Mouse (Mus musculus) G1E (cell line): Measurements from ENCODE around the gene Erc1. TPM values are rescaled to one million over a fixed set of nuclear protein-coding genes. Genes with fewer than 3 reads are reported as not detected.

Source experiments
- ATAC-seq: 2 replicates; pipeline ENCODE4 v1.8.0; 2016; ENCODE audit warnings: mild to moderate bottlenecking; ENCODE audit not compliant: insufficient number of reproducible peaks, poor library complexity, low FRiP score, severe bottlenecking; ENCODE audit errors: extremely low read depth
- DNase-seq: peaks from one replicate; pipeline ENCODE4 v3.0.0; 2012; ENCODE audit warnings: low spot score
- H3K27me3 ChIP-seq: 2 replicates; pipeline ENCODE4 v1.6.1; 2012; ENCODE audit warnings: mild to moderate bottlenecking, low read length, inconsistent platforms; ENCODE audit not compliant: insufficient read depth
- H3K36me3 ChIP-seq: replicated peaks from 2 replicates; pipeline ENCODE3; 2012; ENCODE audit warnings: mild to moderate bottlenecking, inconsistent platforms
- H3K4me1 ChIP-seq: 2 replicates; pipeline ENCODE4 v1.6.1; 2012; ENCODE audit warnings: low read depth, low read length, inconsistent platforms, mixed read lengths; ENCODE audit not compliant: insufficient read depth
- H3K4me3 ChIP-seq: 2 replicates; pipeline ENCODE4 v1.5.1; 2012; ENCODE audit warnings: low read depth, mild to moderate bottlenecking, inconsistent platforms, low read length, moderate library complexity, mixed read lengths
- H3K9me3 ChIP-seq: replicated peaks from 2 replicates; pipeline ENCODE4 v1.6.1; 2012; ENCODE audit warnings: inconsistent platforms
- CTCF ChIP-seq: IDR thresholded peaks from 2 replicates; pipeline ENCODE4 v1.5.1; 2012; ENCODE audit warnings: low read depth, low read length, inconsistent platforms, mixed read lengths
- GATA1 ChIP-seq: IDR thresholded peaks from 2 replicates; pipeline ENCODE4 v1.6.1; 2012; ENCODE audit warnings: borderline replicate concordance, low read length, inconsistent platforms, mixed read lengths
- GATA2 ChIP-seq: IDR thresholded peaks from 2 replicates; pipeline ENCODE4 v1.6.1; 2012; ENCODE audit warnings: low read depth, low read length, inconsistent platforms, borderline replicate concordance
- POLR2AphosphoS5 ChIP-seq: IDR thresholded peaks from 2 replicates; pipeline ENCODE4 v1.6.1; 2012; ENCODE audit warnings: low read depth, low read length, inconsistent platforms; ENCODE audit not compliant: insufficient replicate concordance
- TAL1 ChIP-seq: conservative IDR thresholded peaks from 2 replicates; pipeline ENCODE4 v1.6.1; 2012; ENCODE audit warnings: low read depth, low read length, inconsistent platforms, mixed read lengths
- polyA plus RNA-seq: library from polyadenylated mRNA; stranded (reverse); fragments of >175 nt; gene quantifications from 2 replicates; pipeline ENCODE4 v1.2.3, GENCODE M21; 2012
- total RNA-seq, 2 experiments: library from RNA; stranded (forward) in 1 of 2; stranded (reverse) in 1 of 2; fragments of 200-1000 nt in 1 of 2; fragments of >200 nt in 1 of 2; fragmentation: Nextera tagmentation in 1 of 2; gene quantifications; 2 replicates each; pipeline ENCODE4 v1.2.3; 2014 to 2017

Erc1 gene
- total and polyA plus RNA-seq, 3 experiments = 2.9 to 21.4 (median 14.4) TPM

- Histone ChIP-seq H3K9me3 (no peaks in the 10 kb centered on the region), H3K4me3 (no peak overlapping the region), H3K36me3 (no peaks in the 10 kb centered on the region), H3K4me1 (no peaks in the 10 kb centered on the region), H3K27me3 (no peaks in the 10 kb centered on the region)
- ATAC-seq (no peak), DNase-seq (no peak)
- TF ChIP-seq CTCF = no peak
- TF ChIP-seq GATA1 = no peak
- TF ChIP-seq POLR2AphosphoS5 = no peak
- TF ChIP-seq GATA2 = no peak
- no peak for TF ChIP-seq TAL1
Observed at GRCm38 (mm10) chr6:119533170-119533709, 314.7 kb downstream of the Erc1 start.

GRCm38 (mm10) chr6:119529659-119530058 is 318.3 kb downstream of the Erc1 start:
- TF ChIP-seq CTCF (no peak), POLR2AphosphoS5 (no peak), GATA1 (no peak), GATA2 (no peak), TAL1 (no peak)
- H3K27me3 ChIP-seq = peaks cover 7% of the 10 kb centered on the region; the same call in 1 of the 2 replicates
- no peaks in the 10 kb centered on the region for H3K4me1 ChIP-seq
- no peaks in the 10 kb centered on the region for H3K9me3 ChIP-seq
- no peak overlapping the region for H3K4me3 ChIP-seq
- no peaks in the 10 kb centered on the region for H3K36me3 ChIP-seq
- no peak for DNase-seq
- no peak for ATAC-seq

- no peaks in the 10 kb centered on the region for H3K4me1 ChIP-seq
- no peaks in the 10 kb centered on the region for H3K36me3 ChIP-seq
- TF ChIP-seq CTCF (no peak), GATA2 (no peak), GATA1 (no peak), POLR2AphosphoS5 (no peak), TAL1 (no peak)
- ATAC-seq (no peak), DNase-seq (no peak)
- H3K4me3 ChIP-seq = no peak overlapping the region
- peaks cover 27% of the 10 kb centered on the region; the same call in 1 of the 2 replicates for H3K27me3 ChIP-seq
- no peaks in the 10 kb centered on the region for H3K9me3 ChIP-seq
Observed at GRCm38 (mm10) chr6:119526498-119526897, 321.5 kb downstream of the Erc1 start.

GRCm38 (mm10) chr6:119521931-119522391 is 326.0 kb downstream of the Erc1 start:
- DNase-seq (no peak), ATAC-seq (no peak)
- H3K9me3 ChIP-seq = no peaks in the 10 kb centered on the region
- H3K27me3 ChIP-seq = peaks cover 30% of the 10 kb centered on the region; the same call in 1 of the 2 replicates
- no peak overlapping the region for H3K4me3 ChIP-seq
- no peaks in the 10 kb centered on the region for H3K36me3 ChIP-seq
- H3K4me1 ChIP-seq = no peaks in the 10 kb centered on the region
- TF ChIP-seq CTCF (no peak), POLR2AphosphoS5 (no peak), GATA1 (no peak), TAL1 (no peak), GATA2 (no peak)

- TF ChIP-seq GATA1 (no peak), POLR2AphosphoS5 (no peak), TAL1 (no peak), GATA2 (no peak), CTCF (no peak)
- no peaks in the 10 kb centered on the region for H3K9me3 ChIP-seq
- ATAC-seq (no peak), DNase-seq (no peak)
- peaks cover 30% of the 10 kb centered on the region; the same call in 1 of the 2 replicates for H3K27me3 ChIP-seq
- no peak overlapping the region for H3K4me3 ChIP-seq
- no peaks in the 10 kb centered on the region for H3K4me1 ChIP-seq
- H3K36me3 ChIP-seq = no peaks in the 10 kb centered on the region
Observed at GRCm38 (mm10) chr6:119521482-119521900, 326.5 kb downstream of the Erc1 start.

Other genes starting within 250 kb of the Erc1 start
- 41.5 and 51.3 TPM in 2 replicates for gene Rad52, start 54.5 kb upstream of the Erc1 start, total RNA-seq (2014; fragmentation: Nextera tagmentation)
- 26.5 and 28.9 TPM in 2 replicates for gene Rad52, start 54.5 kb upstream of the Erc1 start, total RNA-seq (2017)
- gene Rad52, start 54.5 kb upstream of the Erc1 start, polyA plus RNA-seq = 22.6 and 28.4 TPM in 2 replicates
- 801 and 848 TPM in 2 replicates for gene Wnk1, start 190.5 kb upstream of the Erc1 start, total RNA-seq (2014; fragmentation: Nextera tagmentation)
- gene Wnk1, start 190.5 kb upstream of the Erc1 start, total RNA-seq (2017) = 189 and 197 TPM in 2 replicates
- gene Wnk1, start 190.5 kb upstream of the Erc1 start, polyA plus RNA-seq = 49.7 and 53.7 TPM in 2 replicates
- not detected in 2 replicates for gene Ninj2, start 245.2 kb upstream of the Erc1 start, total RNA-seq (2014; fragmentation: Nextera tagmentation)
- not detected in 2 replicates for gene Ninj2, start 245.2 kb upstream of the Erc1 start, total RNA-seq (2017)
- not detected in 2 replicates for gene Ninj2, start 245.2 kb upstream of the Erc1 start, polyA plus RNA-seq